Mouse (Mus musculus) fat pad, adult 2 months (tissue): ENCODE measurements around the gene Gna14.

ENCODE experiments used
- DNase-seq: peaks from one replicate; pipeline ENCODE4 v3.0.0-alpha.2; 2011; ENCODE audit warnings: low read depth, low spot score; ENCODE audit errors: extremely low read depth

The Gna14 gene

GRCm38 (mm10) chr19:16585379-16585778 is 149.8 kb downstream of the Gna14 start:
- no peak for DNase-seq

GRCm38 (mm10) chr19:16593256-16593974 is 157.9 kb downstream of the Gna14 start:
- DNase-seq = no peak

- no peak for DNase-seq
Measured at GRCm38 (mm10) chr19:16593975-16594317, 158.4 kb downstream of the Gna14 start.

DNA sequence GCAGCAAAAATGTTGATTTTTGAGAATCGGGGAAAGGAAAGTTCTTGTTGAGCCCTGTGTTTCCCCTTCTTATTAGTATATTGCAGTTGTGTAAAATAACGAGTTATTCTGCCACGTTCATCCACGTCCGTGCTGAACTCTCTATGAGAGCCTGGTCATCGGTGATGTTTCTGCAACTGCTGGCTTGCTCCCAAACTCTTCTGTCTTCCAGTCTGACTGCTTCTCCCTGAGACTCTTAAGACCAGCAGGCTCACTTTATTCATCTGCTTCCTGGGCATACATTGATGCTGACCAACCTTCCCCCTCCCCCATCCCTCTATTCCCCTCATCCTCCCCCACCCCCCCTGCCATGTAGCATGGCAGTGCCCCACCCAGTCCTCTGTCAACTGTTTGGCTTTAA is 161.7 kb downstream of the Gna14 start:
- DNase-seq = no peak

DNA sequence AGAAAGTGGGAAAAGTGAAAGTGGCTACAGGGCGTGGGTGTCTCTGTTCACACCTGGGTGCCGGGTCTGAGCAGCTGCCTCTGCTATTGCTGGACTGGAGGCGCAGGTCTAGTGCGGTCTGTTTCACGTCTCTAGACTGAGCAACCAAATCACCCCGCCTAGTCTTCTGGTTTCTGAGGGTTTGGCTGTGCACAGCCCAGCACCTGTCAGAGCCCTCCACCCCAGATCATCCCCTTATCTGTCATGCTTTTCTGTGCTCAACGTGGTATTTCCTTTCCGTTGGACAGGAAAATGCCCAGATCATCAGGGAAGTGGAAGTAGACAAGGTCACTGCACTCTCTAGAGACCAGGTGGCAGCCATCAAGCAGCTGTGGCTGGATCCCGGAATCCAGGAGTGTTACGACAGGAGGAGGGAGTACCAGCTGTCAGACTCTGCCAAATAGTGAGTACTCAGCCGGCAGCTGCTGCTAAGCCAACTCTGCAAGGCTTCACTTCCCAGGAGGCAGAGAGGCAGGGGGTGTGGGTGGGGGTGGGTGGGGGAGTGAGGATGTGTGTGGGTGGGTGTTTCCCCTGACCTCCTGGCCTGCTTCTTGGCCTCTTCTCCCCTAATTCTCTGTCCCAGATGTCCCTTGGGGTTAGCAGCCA is 163.2 kb downstream of the Gna14 start:
- DNase-seq = no peak

DNA sequence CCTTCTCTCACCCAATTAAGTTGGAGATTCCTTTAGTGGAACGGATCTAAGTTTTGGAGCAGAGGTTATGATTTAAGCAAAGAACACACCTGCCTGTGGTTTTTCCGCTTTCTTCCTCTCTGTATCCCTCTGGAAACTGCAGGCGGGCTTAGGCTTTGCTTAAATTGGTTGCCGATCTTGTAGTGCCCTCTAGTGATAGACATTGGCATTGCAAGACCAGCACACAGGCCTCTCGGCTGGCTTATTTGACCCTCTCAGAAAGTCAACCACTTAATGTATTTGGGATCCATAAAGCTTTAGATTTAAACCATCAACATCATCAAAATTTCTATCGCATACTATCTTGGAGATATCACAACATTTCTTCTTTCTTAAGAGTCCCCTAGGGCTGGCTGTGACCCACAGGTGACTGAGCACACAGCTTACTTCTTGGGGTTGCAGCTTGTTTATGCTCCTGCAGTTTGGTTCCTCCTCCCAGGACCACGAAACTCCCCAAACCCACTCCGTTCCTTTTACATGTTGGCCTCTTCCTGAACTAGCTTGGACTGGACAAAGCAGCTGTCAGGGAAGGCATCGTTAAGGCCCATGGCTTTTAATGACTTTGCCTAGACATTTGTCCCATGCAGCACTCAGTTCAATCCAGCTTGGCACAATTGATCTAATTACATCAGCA is 163.9 kb downstream of the Gna14 start:
- no peak for DNase-seq

DNA sequence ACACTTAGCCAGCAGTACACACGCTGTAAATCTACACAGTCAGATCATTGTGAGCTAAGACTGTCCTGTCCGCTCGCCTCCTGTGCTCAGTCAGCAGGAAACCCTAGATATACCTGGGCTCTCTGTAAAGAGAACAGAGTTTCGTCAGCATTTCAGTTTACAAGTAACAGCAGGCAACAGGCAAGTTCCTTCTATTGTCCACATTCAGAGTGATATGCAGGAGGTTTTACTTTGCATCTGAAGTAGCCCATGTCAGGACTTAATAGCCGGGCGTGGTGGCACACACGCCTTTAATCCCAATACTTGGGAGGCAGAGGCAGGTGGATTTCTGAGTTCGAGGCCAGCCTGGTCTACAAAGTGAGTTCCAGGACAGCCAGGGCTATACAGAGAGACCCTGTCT is 166.5 kb downstream of the Gna14 start:
- DNase-seq = no peak

- no peak for DNase-seq
Measured at GRCm38 (mm10) chr19:16607634-16608033, 172.1 kb downstream of the Gna14 start.

DNA sequence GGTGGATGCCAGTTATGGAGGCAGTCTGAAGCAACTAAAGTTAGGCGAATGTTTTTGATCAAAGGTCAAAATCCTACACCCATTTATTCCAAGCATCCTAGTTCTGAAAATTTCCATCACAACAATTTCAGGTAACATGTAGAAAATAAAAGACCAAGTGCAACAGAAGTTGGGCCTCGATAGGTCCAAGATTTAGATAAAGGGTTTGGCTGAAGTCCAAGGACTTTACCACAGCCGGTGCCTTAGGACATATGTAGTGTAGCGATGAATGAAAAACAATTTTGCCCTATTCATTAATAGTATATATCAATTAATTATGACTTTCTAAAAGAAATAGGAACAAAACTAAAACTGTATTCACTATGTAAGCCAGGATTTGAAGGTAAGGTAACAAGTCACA is 187.6 kb downstream of the Gna14 start:
- DNase-seq = no peak

GRCm38 (mm10) chr19:16624994-16625393 is 189.4 kb downstream of the Gna14 start:
- DNase-seq = no peak

DNA sequence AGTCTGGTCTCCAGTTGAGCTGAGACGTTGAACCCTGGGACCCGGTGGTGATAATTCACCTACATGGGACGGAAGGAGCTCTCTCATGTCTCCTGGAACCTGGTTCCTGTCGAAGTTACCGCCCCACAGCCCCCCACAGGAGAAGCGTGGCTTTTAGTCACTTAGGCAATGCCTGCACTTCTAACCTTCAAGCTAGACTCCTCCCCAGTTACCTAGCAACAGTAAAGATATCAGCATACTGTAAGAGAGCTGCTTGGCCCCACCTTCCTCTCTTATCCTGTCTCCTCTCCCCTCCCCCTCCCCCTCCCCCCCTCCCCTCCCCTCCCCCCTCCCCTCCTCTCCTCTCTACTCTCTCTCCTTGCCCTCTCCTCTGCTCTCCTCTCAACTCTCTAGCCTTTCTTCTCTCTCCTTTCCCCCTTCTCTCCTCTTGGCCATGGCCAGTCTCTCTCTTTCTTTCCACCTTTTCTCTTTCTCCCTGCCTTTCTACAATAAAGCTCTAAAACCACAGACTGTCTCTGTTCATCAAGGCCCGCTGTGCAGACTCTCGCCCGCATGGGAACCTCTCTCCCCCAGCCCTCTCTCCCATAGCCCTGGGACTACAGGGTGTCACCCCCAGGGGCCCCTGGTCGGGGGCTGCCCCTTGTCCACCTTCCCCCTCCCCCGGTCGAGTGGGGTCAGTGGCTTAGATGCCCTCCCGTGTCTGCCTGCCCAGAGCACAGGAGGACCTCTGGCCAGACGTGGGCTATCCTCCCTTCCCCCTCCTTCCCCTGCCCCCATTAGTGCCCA is 190.2 kb downstream of the Gna14 start:
- no peak for DNase-seq
